21 mouse cellular contexts compared by ENCODE assay signal in the genomic region with DNA sequence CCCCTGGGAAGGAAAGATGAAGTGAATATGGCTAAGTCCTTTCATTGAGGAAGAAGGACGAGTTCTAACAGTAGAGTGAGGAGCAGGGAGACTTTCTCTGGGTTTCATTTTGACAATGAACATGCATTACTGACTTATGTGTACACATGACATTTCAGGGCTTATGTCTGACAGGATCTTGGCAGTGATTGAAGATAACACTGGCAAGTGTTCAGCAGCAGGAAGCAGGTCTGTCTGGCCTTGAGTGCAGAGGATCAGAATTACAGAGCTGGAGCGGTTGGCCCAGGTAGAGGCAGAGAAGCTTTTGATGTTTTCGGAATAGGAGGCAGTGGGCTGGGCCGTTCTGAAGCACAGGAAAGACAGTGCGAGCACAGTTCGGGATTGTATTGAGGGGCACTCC. TPM values are rescaled to one million over a fixed set of nuclear protein-coding genes. Genes with fewer than 3 reads are reported as not detected.
DNase-seq lines count a peak whose midpoint lies in the region; ATAC-seq and TF ChIP-seq lines count a peak whose summit lies in the region.
"Had no signal": no experiment of that assay in that cellular context is flagged by ENCODE, and none has a peak within 500 bp of the region (broad histone marks: within the 10 kb centered on the region; RNA-seq: fewer than 3 reads in every experiment).

No protein-coding gene starts in this region.

- H3K4me3 ChIP-seq in gastrocnemius, adult 2 months: no peak overlapping the region
- H3K4me3 ChIP-seq in heart, postnatal 0 days (ENCODE audit: low read depth, low read length): no peak overlapping the region
- H3K4me3 ChIP-seq in stomach, embryonic 15.5 days (replicated peaks): no peak overlapping the region
- H3K4me3 ChIP-seq: erythroblast, embryonic 14.5 days; heart, adult 2 months; limb, embryonic 13.5 days had no signal

- peaks cover 6% of the 10 kb centered on the region; the same call in 1 of the 2 replicates for H3K9me3 ChIP-seq in heart, postnatal 0 days (replicated peaks; ENCODE audit: control insufficient read depth, low read length)
- H3K9me3 ChIP-seq in stomach, embryonic 15.5 days: no peaks in the 10 kb centered on the region

- no peak overlapping the region for H3K4me2 ChIP-seq in heart, postnatal 0 days (ENCODE audit: low read depth, low read length)
- no peak overlapping the region for H3K4me2 ChIP-seq in stomach, embryonic 15.5 days
- H3K4me2 ChIP-seq: limb, embryonic 13.5 days had no signal

- TF ChIP-seq EP300 in heart, postnatal 0 days (IDR thresholded peaks at IDR 0.05; ENCODE audit: low read depth): no peak

- H3K27ac ChIP-seq in gastrocnemius, adult 2 months: peak overlapping the region; percentile 38; the same call in 1 of the 2 replicates
- peak overlapping the region; percentile 47 for H3K27ac ChIP-seq in heart, postnatal 0 days (ENCODE audit: low read depth)
- H3K27ac ChIP-seq in stomach, embryonic 15.5 days: no peak overlapping the region
- H3K27ac ChIP-seq: heart, adult 2 months; limb, embryonic 13.5 days; liver, embryonic 14.5 days had no signal

- peaks cover 26% of the 10 kb centered on the region; the same call in 1 of the 2 replicates for H3K4me1 ChIP-seq in heart, postnatal 0 days (ENCODE audit: control insufficient read depth, insufficient read depth)
- H3K4me1 ChIP-seq in stomach, embryonic 15.5 days: peaks cover 6% of the 10 kb centered on the region; the same call in 1 of the 2 replicates

- intact Hi-C loops in gastrocnemius, adult 2 months (cut with DNase I): no loop called here
- intact Hi-C loops in heart, postnatal 14 days (cut with DNase I): no loop called here

- no peak for DNase-seq in gastrocnemius, adult 2 months
- no peak for DNase-seq in gastrocnemius, adult 8-10 months (ENCODE audit: low spot score in 2 of 2)
- no peak for DNase-seq in heart, postnatal 0 days (ENCODE audit: low spot score)
- no peak for DNase-seq in heart, postnatal 14 days
- no peak for DNase-seq in kidney, postnatal 4 days
- DNase-seq: cerebellum, adult 11-12 months; cerebellum, postnatal 25 days; forebrain, postnatal 0 days; heart, adult 2 months; kidney, adult 2 months; kidney, postnatal 14 days; right cerebral cortex, adult 18-20 months; thymus, adult 2 months had no signal

- no peak overlapping the region for H3K9ac ChIP-seq in heart, postnatal 0 days (replicated peaks; ENCODE audit: low read depth, low read length)
- H3K9ac ChIP-seq in stomach, embryonic 15.5 days: no peak overlapping the region
- H3K9ac ChIP-seq: forebrain, postnatal 0 days; limb, embryonic 13.5 days; liver, embryonic 14.5 days had no signal

- WGBS in heart, postnatal 0 days: 25% methylated on average over 6 of the region's 6 CpGs
- 48% methylated on average over 6 of the region's 6 CpGs for WGBS in stomach, embryonic 15.5 days

- ATAC-seq in heart, postnatal 0 days (ENCODE audit: insufficient read depth, low read depth): no peak
- ATAC-seq in activated CD4-positive, CD25-positive, alpha-beta regulatory T cell, adult 4 months: peak; percentile 78
- ATAC-seq in stomach, embryonic 15.5 days (ENCODE audit: insufficient read depth, low FRiP score, low read depth): peak; percentile 50; the same call in 1 of the 2 replicates
- ATAC-seq: forebrain, postnatal 0 days; hindbrain, embryonic 16.5 days; midbrain, embryonic 16.5 days had no signal

- TF ChIP-seq CTCF in gastrocnemius, adult 2 months (IDR thresholded peaks at IDR 0.05): no peak
- no peak for TF ChIP-seq CTCF in heart, postnatal 0 days (IDR thresholded peaks at IDR 0.05; ENCODE audit: low read depth)

- no peaks in the 10 kb centered on the region for H3K27me3 ChIP-seq in heart, postnatal 0 days (ENCODE audit: control insufficient read depth, insufficient read depth, low read length)
- no peaks in the 10 kb centered on the region for H3K27me3 ChIP-seq in stomach, embryonic 15.5 days (replicated peaks)
- H3K27me3 ChIP-seq: limb, embryonic 13.5 days had no signal

- H3K36me3 ChIP-seq in heart, postnatal 0 days (replicated peaks; ENCODE audit: control insufficient read depth, insufficient read depth, low read length): no peaks in the 10 kb centered on the region
- no peaks in the 10 kb centered on the region for H3K36me3 ChIP-seq in stomach, embryonic 15.5 days
- H3K36me3 ChIP-seq: limb, embryonic 13.5 days had no signal

RNA-seq across cellular contexts. Expression of gene Dapp1, which starts 26.8 kb away (rescaled TPM):
- total RNA-seq in gastrocnemius, adult 2 months (2021): 1 to 10 TPM in 1 of 2 experiments, under 1 TPM in 1; 0.84 to 2.0 TPM
- 1 to 10 TPM; 1.2 to 2.4 (median 1.9) TPM for total RNA-seq in gastrocnemius, adult 8-10 months (2022)
- 11.8 and 16.1 TPM in 2 replicates for total RNA-seq in heart, postnatal 0 days (2014; rRNA removed; ENCODE audit: low replicate concordance)
- 11.1 and 11.8 TPM in 2 replicates for polyA plus RNA-seq in heart, postnatal 0 days (2015; fragmentation: Nextera tagmentation; extraction: Ambion mirVana)
- total RNA-seq in heart, postnatal 14 days (2021): 1 to 10 TPM; 3.8 to 5.0 TPM
- 10 to 100 TPM; 58.7 to 78.7 TPM for polyA plus RNA-seq in activated CD4-positive, CD25-positive, alpha-beta regulatory T cell, adult 4 months (2017; shearing (Covaris generic))
- polyA plus RNA-seq in stomach, embryonic 15.5 days (2015; fragmentation: Nextera tagmentation; extraction: Ambion mirVana): 14.5 and 17.0 TPM in 2 replicates

RNA-seq across cellular contexts. Expression of gene 1110002E22Rik, which starts 56.7 kb away (rescaled TPM):
- total RNA-seq in gastrocnemius, adult 2 months (2021): 100 to 1,000 TPM; 120 to 128 TPM
- total RNA-seq in gastrocnemius, adult 8-10 months (2022): 100 to 1,000 TPM in 1 of 4 experiments, 10 to 100 TPM in 3; 52.7 to 126 (median 95.8) TPM
- 30.8 and 32.5 TPM in 2 replicates for total RNA-seq in heart, postnatal 0 days (2014; rRNA removed; ENCODE audit: low replicate concordance)
- 12.2 and 13.3 TPM in 2 replicates for polyA plus RNA-seq in heart, postnatal 0 days (2015; fragmentation: Nextera tagmentation; extraction: Ambion mirVana)
- 10 to 100 TPM; 51.9 to 53.7 TPM for total RNA-seq in heart, postnatal 14 days (2021)
- polyA plus RNA-seq in activated CD4-positive, CD25-positive, alpha-beta regulatory T cell, adult 4 months (2017; shearing (Covaris generic)): not detected
- 0.10 and 0.24 TPM in 2 replicates for polyA plus RNA-seq in stomach, embryonic 15.5 days (2015; fragmentation: Nextera tagmentation; extraction: Ambion mirVana)
- total RNA-seq: megakaryocyte, adult 5-6 weeks had no signal
- polyA plus RNA-seq: erythroblast, embryonic 14.5 days had no signal

RNA-seq across cellular contexts. Expression of gene Gm5105, which starts 59.0 kb away (rescaled TPM):
- total RNA-seq in gastrocnemius, adult 2 months (2021): 1 to 10 TPM; 1.3 to 1.8 TPM
- 1 to 10 TPM in 2 of 4 experiments, under 1 TPM in 2; 0.72 to 1.8 (median 1.2) TPM for total RNA-seq in gastrocnemius, adult 8-10 months (2022)
- 0.11 and 1.4 TPM in 2 replicates for total RNA-seq in heart, postnatal 0 days (2014; rRNA removed; ENCODE audit: low replicate concordance)
- 0.41 and 0.64 TPM in 2 replicates for polyA plus RNA-seq in heart, postnatal 0 days (2015; fragmentation: Nextera tagmentation; extraction: Ambion mirVana)
- under 1 TPM; 0.85 to 0.93 TPM for total RNA-seq in heart, postnatal 14 days (2021)
- polyA plus RNA-seq in activated CD4-positive, CD25-positive, alpha-beta regulatory T cell, adult 4 months (2017; shearing (Covaris generic)): not detected
- polyA plus RNA-seq in stomach, embryonic 15.5 days (2015; fragmentation: Nextera tagmentation; extraction: Ambion mirVana): 0.10 TPM in 1 of 2 replicates, not detected in the other
- total RNA-seq: megakaryocyte, adult 5-6 weeks had no signal
- polyA plus RNA-seq: erythroblast, embryonic 14.5 days; kidney, adult 2 months; liver, embryonic 14.5 days; thymus, adult 2 months had no signal
